Mouse (Mus musculus): ENCODE data around the gene Iqgap2.

Gene Iqgap2

DNA sequence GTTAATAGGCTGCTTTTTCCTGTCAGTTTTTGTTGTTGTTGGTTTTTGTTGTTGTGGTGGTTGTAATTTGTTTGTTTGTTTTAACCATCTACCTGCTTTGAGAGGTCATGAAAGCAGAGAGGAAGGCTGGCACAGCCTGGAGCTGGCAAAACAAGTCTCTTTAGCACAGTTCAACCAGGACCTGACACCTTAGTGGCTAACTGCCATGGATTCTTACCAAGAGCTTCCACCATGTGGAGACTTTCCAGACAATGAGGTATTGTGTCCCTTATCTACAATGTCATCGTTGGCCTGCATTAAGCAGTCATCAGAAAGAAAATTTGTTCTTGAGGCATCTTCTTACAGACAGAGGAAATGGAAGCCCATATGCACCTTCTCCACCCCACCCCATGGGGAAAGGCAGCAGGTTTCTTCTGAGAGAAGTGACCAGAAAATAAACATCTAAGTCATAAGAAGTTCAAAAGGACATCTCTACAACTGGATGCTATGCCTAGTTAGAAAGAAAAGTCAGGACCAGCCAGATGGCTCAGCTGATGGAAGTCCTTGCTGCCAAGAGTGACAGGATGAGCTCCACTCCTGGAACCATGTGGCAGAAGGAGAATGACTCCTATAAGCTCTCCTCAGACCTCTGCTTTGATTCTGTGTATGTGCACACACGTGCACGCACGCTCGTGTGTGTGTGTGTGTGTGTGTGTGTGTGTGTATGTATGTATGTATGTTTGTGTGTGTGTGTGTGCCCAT, 113.9 kb downstream of the Iqgap2 start:
- WGBS: 87% methylated on average over 5 of the region's 5 CpGs

DNA sequence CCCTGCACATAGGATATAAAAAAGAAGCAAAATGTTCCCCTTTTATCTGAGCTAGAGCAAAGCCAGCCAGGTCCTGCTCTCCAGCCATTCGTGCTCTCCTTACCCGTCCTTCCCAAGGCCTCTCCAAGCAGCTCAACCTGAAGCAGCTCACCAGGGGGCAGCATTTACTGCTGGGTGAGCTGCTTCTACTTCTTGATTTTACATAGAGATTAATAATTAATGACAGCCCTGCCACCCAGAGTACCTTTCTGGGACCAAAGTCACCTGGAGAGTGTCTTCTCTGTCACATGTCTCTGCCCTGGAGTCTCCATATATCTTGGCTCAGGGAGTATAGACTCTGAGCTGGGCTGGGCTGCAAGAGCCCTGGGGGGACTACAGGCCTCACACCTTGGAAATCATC, 114.5 kb downstream of the Iqgap2 start:
- WGBS: 34% methylated on average over 2 of the region's 2 CpGs

DNA sequence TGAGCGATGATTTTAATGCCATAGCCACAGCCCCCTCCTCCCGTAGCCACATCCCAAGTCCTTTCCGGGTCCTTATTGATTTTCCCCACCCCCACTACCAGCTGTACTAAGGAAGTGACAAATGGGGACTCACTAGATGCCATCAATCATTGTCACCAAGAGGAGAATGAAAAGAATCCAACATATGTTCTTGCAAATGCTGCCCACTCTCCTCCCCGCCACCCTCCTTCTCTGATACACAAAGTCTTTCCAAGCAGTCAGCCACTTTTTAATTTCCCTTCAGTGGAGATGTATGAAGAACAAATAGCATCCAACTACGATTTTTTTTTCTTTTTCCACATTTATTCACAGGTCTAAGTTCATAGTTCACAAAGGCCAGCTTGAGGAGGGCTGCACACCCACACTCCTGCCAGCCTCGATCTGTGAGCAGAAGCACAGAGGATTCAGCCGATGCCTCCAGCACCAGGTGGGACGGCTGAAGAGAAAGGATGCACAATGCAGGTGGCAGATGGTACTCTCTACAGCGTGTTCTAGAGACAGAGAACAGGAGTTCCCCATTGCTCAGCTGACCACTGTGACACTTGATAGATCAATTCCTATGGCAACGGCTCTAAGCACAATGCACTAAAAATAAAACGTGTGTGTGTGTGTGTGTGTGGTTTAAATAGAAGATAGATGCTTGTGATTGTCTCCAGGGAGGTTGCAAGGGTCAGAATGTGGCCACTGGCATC, 116.6 kb downstream of the Iqgap2 start:
- WGBS: 42% methylated on average over 11 of the region's 11 CpGs

DNA sequence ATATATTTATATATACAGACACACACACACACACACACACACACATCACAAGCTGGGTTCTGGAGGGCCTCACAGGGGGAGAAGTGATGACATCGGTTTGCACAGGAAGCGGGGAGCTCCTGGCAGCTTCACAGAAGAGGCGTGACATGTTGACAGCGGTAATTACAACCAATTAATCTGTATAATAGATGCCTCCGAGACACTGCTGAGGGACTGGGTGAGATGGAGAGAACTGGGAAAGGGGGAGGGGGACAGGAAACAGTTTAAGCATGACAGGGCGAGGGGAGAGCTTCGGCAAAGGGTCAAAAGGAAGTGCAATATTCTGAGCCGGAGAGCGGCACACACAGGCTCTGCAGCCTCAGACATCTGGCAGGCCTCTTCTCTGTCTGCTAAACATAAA, 126.7 kb downstream of the Iqgap2 start:
- 57% methylated on average over 9 of the region's 9 CpGs for WGBS

DNA sequence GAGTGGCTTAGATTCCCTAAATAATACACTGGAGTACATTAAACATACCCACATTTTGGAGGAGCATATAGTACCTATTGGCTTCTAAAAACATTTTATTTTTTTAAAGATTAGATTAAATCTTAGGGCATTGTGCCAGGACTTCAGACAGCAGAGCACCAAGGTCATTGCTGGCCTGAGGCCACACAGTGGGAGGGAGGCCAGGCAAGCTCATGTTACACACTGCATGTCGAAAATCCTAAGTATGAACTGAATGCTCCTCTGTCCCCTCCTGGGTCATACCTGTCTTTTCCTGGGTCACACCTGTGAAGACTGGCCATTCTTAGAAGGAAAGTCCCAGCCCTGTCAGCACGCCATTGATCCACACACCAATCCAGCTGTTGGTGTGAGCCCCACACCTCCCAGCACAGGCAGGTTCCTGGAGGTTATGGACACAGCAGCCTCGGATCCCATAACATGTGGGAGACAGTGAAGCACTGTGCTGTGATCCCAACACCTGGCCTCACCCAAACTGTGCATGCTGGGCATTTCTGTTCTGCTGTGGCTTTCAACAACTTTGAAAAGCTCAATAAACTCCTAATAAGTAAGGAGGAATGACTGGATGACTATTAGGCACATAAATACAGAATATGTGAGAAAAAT, 127.7 kb downstream of the Iqgap2 start:
- 76% methylated on average over 3 of the region's 3 CpGs for WGBS

DNA sequence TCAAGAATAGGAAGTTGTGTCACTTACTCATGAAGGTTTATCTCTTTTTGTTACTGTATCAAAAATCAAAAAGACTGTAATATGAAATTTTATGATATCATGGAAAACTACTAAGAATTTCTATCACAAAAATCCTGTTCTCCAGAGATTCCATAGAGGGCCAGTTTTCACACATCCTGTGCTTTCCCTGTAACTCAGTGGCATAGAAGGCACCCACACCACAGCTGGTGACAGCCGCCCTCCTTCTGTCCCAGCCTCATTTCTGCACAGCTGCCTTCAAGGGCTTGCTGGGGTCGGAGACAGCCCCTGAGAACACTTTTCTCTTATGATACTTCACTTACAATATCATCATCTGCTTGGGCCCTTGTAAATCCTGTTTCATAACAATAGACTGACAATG, 131.9 kb downstream of the Iqgap2 start:
- 71% methylated on average over 2 of the region's 2 CpGs for WGBS

DNA sequence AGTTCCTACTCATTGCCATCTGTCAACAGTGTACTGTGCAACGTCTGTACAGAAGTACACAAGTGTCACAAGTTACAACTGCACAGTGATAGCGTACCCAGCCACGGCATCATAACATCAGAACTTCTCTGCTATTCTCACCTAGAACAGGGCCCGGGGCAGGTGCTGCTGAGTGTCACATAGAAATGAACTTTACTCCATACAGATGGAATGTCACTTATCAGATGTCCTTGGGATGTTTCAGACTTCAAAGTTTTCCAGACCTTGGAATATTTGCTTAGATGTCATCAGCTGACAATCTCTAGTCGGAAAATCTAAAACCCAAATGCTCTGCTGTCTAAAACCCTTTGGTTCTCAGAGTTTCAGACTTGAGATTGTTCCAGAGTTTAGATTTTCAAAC, 137.4 kb downstream of the Iqgap2 start:
- WGBS: 77% methylated on average over 5 of the region's 5 CpGs

DNA sequence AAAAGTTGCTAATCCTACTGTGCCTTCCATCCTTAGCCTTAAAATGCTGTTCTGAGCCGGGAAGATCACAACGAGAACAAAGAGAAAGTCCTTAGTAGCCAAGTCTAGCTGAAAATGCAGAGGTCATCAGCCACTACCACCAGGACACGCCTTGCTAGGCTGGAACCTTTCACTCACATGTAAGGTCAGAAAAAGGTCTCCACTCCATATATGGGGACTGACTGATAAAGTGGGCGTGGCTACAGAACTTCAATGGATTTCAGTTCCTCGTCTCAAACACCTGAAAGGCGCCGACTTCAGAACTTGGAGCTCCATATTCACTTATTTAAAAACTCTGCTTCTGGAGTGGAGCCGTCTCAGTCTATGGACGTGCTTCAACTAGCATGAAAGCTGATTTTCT, 139.3 kb downstream of the Iqgap2 start:
- 88% methylated on average over 9 of the region's 9 CpGs for WGBS

DNA sequence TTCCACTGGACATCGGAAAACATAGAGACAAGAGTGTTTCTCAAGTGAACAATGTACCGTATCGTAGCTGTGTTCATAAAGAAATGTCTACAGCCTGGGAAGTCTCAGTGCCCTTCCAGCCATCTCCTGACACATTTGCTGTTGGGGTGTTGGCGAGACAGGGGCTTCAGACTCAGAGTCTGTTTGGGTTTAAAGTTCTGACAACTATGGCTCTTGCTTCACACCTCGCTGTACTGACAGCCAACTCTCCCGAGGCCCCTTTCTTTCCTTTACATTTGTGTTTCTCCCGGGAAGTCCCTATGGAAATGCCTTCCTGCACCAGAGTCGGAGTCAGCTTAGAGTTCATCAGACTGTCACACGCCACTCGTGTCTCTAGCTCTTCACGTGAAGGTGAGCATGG, 144.2 kb downstream of the Iqgap2 start:
- WGBS: 88% methylated on average over 11 of the region's 11 CpGs

DNA sequence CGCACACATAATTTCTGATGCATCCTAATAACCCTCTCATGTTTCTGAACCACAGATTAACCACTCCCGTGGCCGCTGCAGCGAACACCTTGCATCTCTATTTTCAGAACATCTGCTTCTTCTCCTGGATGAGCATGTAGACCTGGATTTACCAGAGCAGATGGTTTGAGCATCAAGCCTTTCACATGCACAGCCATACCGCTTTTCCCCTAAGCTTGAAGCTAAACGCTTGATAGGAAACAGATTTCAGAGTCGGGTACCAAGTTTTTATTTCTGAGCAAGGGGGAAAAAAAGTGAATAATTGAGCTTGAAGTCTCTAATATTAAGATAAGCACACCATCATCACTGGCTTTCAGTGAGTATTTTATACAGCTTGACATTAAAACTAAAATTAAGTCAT, 144.6 kb downstream of the Iqgap2 start:
- WGBS: 76% methylated on average over 7 of the region's 7 CpGs

DNA sequence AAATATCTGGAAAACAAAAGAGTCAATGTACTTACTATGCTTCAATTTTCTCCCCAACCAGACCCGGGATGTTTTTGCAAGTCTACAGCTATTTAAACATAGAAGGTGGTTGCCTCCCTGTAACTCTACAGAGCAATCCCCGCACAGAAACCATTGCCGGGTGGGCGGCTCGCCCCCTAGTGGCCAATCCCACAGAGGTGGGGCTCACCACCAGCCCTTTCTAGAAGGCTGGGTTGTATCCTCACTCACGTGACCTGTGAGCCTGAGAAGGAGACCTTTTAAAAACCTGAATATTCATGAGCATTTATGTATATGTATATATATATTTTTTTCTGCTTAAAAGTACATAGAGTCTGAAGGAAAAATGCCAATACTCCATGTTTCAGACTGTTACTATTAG, 145.2 kb downstream of the Iqgap2 start:
- 14% methylated on average over 6 of the region's 6 CpGs for WGBS

DNA sequence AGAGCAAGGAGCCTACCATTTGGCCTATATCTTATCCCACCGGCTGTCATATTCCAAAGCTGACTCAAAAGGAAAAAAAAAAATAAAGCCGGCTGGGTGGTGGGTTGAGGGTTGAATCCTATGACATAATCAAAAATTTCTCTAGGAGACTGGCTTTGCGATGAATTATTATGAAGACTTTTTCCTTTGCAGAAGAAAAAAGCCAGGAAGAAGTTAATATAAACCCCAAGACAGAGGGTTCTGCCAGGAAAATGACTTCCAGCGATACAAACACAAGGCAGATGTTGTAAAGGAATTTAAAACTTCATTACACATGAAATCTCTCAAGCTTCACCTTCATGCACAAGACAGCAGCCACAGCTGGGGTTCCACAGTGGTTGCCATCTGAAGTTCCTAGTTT, 146.3 kb downstream of the Iqgap2 start:
- WGBS: 78% methylated on average over 4 of the region's 4 CpGs

DNA sequence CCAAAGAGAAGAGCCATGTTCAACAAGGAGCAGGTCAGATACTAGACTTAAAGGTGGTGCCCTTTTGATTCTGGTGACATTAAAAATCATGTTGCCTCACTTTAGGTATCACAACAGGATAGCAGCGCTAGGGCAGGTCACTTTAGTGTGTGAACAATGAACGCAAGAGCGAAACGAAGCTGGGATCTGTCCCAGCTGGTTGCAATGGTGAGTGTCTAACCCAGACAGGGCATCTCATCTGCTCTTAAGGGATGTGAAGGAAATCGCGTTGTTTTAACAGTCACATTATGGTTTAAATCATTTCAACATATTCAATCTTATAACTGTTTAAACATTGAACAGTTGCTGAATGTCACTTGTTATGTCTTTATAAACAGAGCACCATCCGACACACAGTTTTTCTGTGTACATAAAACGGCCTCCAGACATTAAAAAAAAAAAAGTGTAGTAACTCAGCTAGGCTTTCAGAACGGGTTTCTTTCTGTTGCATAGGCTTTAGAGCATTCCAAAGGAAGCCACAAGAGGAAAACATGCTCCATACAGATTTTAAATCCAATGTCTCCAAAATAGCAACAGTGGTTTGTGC, 148.7 kb downstream of the Iqgap2 start:
- WGBS: 69% methylated on average over 9 of the region's 9 CpGs

DNA sequence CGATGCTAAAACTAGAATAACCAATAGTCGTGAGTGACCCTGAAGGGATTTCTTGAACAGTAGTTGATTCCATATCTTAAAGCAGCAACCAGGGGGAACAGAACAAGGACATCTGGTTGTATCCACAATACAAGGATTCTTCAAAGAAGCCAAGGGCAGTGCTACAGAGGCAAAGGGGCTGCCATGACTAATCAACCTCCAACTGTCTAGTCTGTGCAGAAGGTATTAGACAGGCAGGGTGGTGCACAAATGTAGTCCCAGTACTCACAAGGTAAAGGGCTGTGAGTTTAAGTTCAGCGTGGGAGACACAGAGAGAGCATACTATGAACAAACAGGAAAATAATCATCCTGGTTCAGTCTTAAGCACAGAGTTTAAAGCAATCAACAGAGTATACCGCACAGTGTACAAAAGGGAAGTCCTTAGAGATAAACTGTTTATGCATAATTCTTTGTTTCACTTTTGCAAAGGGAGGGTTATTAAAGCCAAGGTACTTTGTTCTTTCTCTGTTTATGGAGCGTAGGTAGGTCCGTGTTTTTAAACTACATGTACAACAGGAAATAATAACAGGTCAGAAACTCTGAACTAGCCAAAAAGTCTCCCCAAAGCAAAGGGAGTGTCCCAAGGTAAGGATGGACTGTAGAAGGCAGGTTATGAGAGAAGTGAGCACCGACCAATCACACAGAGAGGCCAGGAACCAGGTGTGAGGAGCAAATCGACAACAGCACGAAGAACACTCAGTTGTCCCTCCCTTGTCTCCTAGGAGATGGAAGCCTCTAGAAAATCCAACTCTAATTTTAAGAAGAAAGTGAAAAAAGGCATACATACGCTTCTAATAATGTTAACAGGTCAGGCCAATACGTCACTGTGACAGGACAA, 149.7 kb downstream of the Iqgap2 start:
- 83% methylated on average over 11 of the region's 11 CpGs for WGBS

DNA sequence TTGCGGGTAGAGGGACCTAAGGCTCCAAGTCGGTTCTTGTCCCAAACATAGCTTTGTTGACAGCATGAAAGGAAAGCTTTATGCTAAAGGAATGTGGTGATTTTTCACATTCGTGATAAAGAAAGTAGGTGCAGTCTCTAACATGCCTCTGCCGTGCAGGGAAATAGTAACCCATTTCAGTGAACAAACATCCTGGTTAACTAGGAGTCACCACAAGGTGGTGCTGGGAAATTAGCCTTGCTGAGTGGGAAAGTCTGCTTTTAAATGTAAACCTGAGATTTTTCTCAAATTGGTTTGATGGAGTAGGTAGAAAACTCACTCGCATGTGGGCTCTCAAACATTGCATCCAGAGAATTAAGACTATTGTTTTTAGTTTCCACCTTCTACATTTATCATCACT, 152.1 kb downstream of the Iqgap2 start:
- WGBS: 53% methylated on average over 5 of the region's 5 CpGs

DNA sequence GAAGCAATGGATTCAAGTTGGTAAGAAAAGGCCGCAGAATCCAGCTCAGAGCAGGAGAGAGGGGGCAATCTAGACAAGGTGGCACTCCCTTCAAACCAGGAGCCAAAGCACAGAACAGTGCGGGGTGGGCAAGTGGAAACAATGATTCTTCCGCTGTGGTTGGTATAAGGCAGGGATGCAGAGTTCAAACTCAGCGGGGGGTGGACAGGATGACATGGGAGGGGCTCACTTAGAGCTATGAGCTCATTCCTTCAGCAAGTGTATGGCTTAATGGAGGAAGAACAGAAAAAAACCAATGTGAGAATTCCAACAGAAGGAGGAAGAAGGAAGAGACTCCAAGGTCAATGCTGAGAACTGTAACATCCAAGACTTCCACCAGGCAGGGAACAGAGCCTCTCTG, 161.2 kb downstream of the Iqgap2 start:
- WGBS: 84% methylated on average over 4 of the region's 4 CpGs

DNA sequence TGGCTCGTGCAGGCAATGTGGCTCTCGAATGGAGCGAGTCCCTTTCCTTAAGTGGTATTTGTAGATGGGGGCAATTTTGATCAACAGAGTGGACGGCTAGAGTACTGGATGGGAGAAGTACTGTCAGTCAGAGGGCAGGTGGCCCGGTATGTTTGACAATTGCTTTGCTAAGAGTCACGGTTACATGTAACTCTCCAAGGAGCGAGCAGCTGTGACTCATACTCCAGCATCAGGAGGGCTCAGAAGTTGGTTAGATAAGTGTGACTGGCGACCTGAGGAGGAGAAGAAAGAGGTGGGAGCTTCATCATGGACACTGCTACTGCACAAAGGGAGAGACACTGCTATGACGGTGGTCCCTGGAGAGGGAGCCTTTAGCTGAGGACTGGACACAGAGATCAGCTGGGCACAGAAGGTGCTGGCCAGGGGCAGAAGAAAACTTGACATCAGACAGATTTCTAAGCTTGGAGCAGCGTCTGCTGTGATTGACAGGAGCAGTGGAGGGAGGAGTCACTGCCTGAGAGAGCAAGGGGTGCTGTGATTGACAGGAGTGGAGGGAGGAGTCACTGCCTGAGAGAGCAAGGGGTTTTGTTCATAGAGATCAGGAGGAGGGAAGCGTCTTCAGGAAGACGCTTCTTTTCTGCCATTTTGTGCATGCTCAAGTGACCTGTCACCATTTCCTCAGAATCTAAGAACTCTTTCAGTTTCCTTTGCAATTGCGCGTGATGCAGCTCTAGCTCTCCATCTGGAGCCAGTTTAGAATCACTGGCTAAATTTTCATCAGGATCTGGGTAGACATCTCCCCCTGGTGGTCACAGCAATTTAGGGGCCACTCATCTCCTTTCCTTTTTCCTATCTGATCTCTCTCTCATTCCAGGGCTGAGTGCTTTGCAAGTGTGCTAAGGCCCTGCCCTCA, 172.1 kb downstream of the Iqgap2 start:
- 48% methylated on average over 14 of the region's 14 CpGs for WGBS

DNA sequence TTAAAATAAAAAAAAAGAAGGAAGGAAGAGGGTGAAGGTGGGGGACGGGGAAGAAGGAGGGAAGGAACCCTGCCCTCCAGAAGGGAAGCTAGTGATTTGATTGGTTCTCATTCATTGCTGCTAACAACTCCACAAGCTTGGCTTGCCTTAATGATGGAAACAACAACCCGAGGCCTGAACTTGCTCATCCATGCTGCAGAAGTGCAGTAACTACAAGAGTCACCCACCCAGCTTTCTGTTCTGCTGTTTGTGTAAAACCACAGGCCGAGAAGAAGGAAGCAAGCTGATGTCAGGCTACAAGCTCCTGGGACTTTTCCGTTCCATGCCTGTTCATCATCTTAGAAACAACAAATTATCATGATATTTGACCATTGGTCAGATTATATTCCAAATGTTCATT, 176.4 kb downstream of the Iqgap2 start:
- WGBS: 82% methylated on average over 4 of the region's 4 CpGs

DNA sequence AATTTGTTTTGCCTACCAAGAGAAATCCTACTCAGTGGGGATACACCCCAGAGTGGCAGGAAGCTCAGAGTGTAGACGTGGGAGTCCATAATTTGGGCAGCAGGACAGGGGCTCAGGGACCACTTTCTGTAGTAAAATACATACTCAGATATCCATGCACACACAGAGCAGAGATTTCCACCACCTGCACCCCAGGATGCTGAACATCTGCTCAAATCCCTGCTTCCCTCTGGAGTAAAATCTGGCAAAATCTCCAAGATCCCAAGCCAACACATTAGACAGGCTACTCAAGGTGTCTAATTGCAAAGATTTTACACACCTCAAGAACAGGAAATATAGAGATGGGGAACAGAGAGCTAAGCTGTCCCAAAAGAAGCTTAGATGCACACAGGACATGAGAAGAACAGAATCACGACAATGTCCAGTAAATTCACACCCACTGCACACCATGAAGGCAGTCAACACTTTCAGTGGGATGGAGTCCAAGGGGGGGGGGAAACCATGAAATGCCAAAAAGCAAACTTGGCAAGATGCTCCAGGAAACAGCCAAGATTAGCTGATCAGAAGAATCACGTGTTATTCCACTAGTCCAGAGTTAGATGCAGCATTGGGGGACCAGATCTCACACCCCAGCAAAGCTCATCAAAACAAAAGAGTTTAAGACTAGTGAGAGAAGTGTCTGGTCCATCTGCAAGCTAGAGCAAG, 177.3 kb downstream of the Iqgap2 start:
- WGBS: 52% methylated on average over 3 of the region's 3 CpGs

All from cerebral cortex, adult 2 months (tissue).